Mouse (Mus musculus) left cerebral cortex, adult 6 months (tissue): Measurements from ENCODE around the gene F13a1. TPM values are rescaled to one million over a fixed set of nuclear protein-coding genes. Genes with fewer than 3 reads are reported as not detected.

Experiments
- long read RNA-seq, 2 experiments: library from polyadenylated mRNA; unstranded; transcript quantifications; one replicate each; pipeline ENCODE4 v2.0.0; 2019 to 2020
- polyA plus RNA-seq: library from polyadenylated mRNA; unstranded; fragments of <200 nt; fragmentation: Nextera tagmentation; gene quantifications from 2 replicates; pipeline ENCODE4 v1.2.3, GENCODE M21; 2021

The F13a1 gene
- 1.2 and 1.7 TPM in 2 replicates for polyA plus RNA-seq
- long read RNA-seq, experiment 1, partial matches to known transcripts = 2 of 3 reads
- long read RNA-seq, experiment 1, other reads (novel, unspliced or antisense) = 0 of 3 reads
- long read RNA-seq, experiment 2, partial matches to known transcripts = 1 of 3 reads
- long read RNA-seq, experiment 2, other reads (novel, unspliced or antisense) = 2 of 3 reads

GRCm38 (mm10) chr13:37050126-37050525, at the start of gene F13a1:
F13a1 (minus strand) TSS chr13:37050244.

